Mouse (Mus musculus) liver, embryonic 16.5 days (tissue): ENCODE data around the gene Pgam1. TPM values are rescaled to one million over a fixed set of nuclear protein-coding genes. Genes with fewer than 3 reads are reported as not detected.
"Not testable (repeated sequence)": the region's sequence is repeated elsewhere in the genome, so short reads cannot be mapped to it uniquely, and the experiment has no call there.

Source experiments
- ATAC-seq: fragments of 200-750 bp; cut with Nextera tagmentation; 2 replicates; pipeline ENCODE4 v1.8.0; 2017; ENCODE audit warnings: low read depth, mild to moderate bottlenecking, moderate number of reproducible peaks, moderate library complexity
- H3K27ac ChIP-seq: fragments of 300-500 bp; sonication (generic); 2 replicates; pipeline ENCODE4 v1.5.1; 2014; ENCODE audit warnings: mild to moderate bottlenecking, low read length
- H3K27me3 ChIP-seq: fragments of 300-500 bp; sonication (generic); 2 replicates; pipeline ENCODE4 v1.6.1; 2014; ENCODE audit warnings: low read depth, low read length, mixed read lengths; ENCODE audit not compliant: control insufficient read depth, insufficient read depth
- H3K36me3 ChIP-seq: fragments of 300-500 bp; sonication (generic); 2 replicates; pipeline ENCODE4 v1.6.1; 2014; ENCODE audit warnings: mild to moderate bottlenecking; ENCODE audit not compliant: control insufficient read depth, insufficient read depth
- H3K4me1 ChIP-seq: fragments of 300-500 bp; sonication (generic); 2 replicates; pipeline ENCODE4 v1.6.1; 2014; ENCODE audit warnings: low read depth, low read length, mixed read lengths; ENCODE audit not compliant: control insufficient read depth
- H3K4me2 ChIP-seq: fragments of 300-500 bp; sonication (generic); 2 replicates; pipeline ENCODE4 v1.6.1; 2014; ENCODE audit warnings: low read depth, low read length, mixed read lengths
- H3K4me3 ChIP-seq: fragments of 300-500 bp; sonication (generic); 2 replicates; pipeline ENCODE4 v1.5.1; 2014; ENCODE audit warnings: low read depth, mild to moderate bottlenecking, low read length
- H3K9ac ChIP-seq: fragments of 300-500 bp; sonication (generic); 2 replicates; pipeline ENCODE4 v1.6.1; 2014; ENCODE audit warnings: low read depth, low read length
- H3K9me3 ChIP-seq: fragments of 300-500 bp; sonication (generic); replicated peaks from 2 replicates; pipeline ENCODE4 v1.6.1; 2016; ENCODE audit warnings: low read length; ENCODE audit not compliant: control insufficient read depth
- WGBS: fragments of 180-500 bp; shearing (Covaris S2); extraction: QIAGEN DNeasy Blood & Tissue Kit; methylation state at CpG from one replicate; pipeline ENCODE4 v1.1.7; 2014; ENCODE audit not compliant: insufficient replicate concordance; 5-methylcytosine and 5-hydroxymethylcytosine counted together
- polyA plus RNA-seq: library from polyadenylated mRNA; unstranded; fragments of >200 nt; fragmentation: Nextera tagmentation; extraction: Ambion mirVana; gene quantifications from 2 replicates; pipeline ENCODE4 v1.2.1, GENCODE M21; 2015

Pgam1 gene
- polyA plus RNA-seq, 1 experiment from 2014 or later = 408 TPM

DNA sequence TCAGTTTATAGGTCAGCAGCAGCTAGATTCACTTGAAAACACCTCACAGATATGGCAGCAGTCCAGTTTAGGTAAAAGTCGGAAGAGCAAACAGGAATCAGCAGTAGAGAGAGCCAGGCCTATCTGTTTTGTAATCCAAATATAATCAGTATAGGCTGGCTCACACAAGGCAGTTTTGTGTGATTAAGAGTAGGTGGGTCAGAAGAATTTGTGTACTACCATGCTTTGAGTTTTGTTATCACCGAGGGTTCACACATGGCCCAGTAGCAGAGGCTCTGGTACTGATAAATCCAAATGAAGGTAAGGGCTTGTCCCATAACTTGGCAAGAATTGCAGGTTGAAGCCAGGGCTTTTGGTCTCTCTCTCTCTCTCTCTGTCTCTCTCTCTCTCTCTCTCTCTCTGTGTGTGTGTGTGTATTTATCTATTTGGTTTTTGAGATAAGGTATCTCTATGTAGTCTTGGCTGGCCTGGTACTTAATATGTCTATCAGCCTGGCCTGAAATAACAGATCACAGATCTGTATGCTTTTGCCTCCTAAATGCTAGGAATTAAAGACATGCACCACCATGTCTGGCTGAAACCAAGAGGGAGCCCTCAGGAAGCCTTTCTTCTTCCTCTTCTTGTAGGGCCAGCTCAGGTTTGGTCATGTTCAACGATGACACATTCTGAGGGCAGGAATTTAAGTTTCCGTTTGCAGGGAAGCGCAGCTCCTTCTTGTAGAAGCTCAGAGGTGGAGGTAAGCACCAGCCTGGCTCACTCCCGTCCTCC lies 5.2 kb upstream of the Pgam1 start:
- WGBS = 14% methylated on average over 6 of the region's 6 CpGs
- H3K9ac ChIP-seq = peak overlapping the region; percentile 41
- peak; percentile 78 for ATAC-seq

DNA sequence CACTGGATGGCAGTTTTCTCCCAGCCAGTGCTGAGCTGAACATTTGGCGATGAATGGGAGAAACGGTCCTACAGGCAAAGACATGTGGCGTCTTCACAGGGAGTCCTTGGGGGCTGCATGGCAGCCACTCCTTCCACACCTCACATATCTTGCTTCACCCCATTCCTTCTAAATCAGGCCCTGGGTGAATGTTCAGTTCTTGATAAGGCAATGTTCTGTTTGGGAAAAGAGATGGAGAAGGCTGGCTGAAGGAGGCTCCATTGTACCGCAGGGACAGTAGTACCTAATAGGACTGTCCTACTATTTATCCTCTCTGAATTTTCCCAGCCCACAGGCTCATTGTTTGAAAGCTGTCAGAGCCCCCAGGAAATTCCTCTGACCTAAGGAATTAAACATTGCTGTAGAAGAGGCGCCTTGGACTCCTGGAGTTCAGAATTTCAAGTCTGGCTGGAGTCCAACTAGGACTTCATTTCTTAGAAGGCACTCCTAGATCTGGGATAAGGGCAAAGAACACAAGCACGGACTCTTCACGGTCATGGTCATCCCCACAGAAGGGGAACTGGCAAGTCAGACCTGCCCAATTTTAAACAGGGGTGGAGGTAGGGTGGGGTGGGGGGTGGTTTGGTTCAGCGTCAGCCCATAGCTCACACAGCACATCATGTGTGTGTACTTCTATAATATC lies 4.5 kb upstream of the Pgam1 start:
- peak; percentile 17; the same call in 1 of the 2 replicates for ATAC-seq
- Histone ChIP-seq H3K9ac (peak overlapping the region; percentile 41), H3K9me3 (no peaks in the 10 kb centered on the region), H3K4me2 (peak overlapping the region; percentile 56), H3K4me1 (peaks cover 42% of the 10 kb centered on the region), H3K4me3 (peak overlapping the region; percentile 1), H3K27me3 (no peaks in the 10 kb centered on the region), H3K27ac (peak overlapping the region; percentile 93), H3K36me3 (no peaks in the 10 kb centered on the region)
- 31% methylated on average over 8 of the region's 8 CpGs for WGBS

More for the DNA sequence above, 5.2 kb upstream of the Pgam1 start:
- peaks cover 46% of the 10 kb centered on the region for H3K4me1 ChIP-seq
- H3K36me3 ChIP-seq = no peaks in the 10 kb centered on the region
- peak overlapping the region; percentile 56 for H3K4me2 ChIP-seq
- peak overlapping the region; percentile 1 for H3K4me3 ChIP-seq
- peak overlapping the region; percentile 93 for H3K27ac ChIP-seq
- H3K9me3 ChIP-seq = no peaks in the 10 kb centered on the region
- H3K27me3 ChIP-seq = no peaks in the 10 kb centered on the region

DNA sequence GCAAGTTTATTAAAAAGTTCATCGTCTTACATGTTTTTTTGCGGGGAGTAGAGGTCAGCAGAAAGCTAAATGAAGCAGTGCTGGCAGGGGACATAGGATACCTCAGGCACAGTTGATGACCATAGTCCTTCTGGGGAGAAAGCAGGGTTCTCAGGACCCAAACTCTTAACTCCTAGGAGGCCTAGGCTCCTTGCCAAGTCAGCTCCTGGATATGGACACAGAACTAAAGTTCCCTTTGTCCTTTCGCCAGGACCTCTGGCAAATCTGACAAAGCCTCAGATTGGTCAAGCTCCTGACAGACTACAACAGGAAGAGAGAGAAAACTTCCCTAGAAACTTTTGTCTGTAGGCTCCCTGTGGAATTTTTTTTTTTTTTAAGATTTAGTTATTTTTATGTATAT lies 3.0 kb upstream of the Pgam1 start:
- Histone ChIP-seq H3K9ac (no peak overlapping the region), H3K4me3 (no peak overlapping the region), H3K9me3 (no peaks in the 10 kb centered on the region), H3K27ac (no peak overlapping the region), H3K27me3 (no peaks in the 10 kb centered on the region), H3K4me2 (no peak overlapping the region), H3K4me1 (peaks cover 52% of the 10 kb centered on the region), H3K36me3 (no peaks in the 10 kb centered on the region)
- ATAC-seq = no peak
- 88% methylated on average over 3 of the region's 3 CpGs for WGBS

DNA sequence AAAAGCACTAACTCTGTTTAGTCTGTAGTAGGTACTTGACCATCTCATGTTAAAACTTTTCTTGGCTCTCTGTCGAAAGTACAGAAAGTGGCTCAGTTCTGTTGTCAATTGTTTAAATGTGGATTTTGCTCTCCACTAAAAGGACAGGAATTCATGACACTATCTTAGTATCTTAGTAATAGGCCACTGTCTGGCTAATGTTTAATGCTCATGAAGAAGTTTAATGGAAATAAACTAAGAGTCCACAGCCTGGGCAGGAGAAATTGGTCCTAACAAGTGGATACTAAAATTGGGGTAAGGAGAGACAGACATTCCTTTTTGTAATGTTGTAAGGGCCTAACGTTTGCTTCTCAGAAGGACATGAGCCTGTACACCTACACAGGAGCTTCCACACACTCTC lies 1.3 kb upstream of the Pgam1 start:
- Histone ChIP-seq H3K36me3 (no peaks in the 10 kb centered on the region; the same call in 1 of the 2 replicates), H3K9me3 (no peaks in the 10 kb centered on the region), H3K4me2 (no peak overlapping the region), H3K4me3 (no peak overlapping the region), H3K27ac (peak overlapping the region; percentile 94), H3K9ac (no peak overlapping the region), H3K27me3 (no peaks in the 10 kb centered on the region), H3K4me1 (peaks cover 54% of the 10 kb centered on the region)
- WGBS = 83% methylated on average over 2 of the region's 2 CpGs
- no peak for ATAC-seq

DNA sequence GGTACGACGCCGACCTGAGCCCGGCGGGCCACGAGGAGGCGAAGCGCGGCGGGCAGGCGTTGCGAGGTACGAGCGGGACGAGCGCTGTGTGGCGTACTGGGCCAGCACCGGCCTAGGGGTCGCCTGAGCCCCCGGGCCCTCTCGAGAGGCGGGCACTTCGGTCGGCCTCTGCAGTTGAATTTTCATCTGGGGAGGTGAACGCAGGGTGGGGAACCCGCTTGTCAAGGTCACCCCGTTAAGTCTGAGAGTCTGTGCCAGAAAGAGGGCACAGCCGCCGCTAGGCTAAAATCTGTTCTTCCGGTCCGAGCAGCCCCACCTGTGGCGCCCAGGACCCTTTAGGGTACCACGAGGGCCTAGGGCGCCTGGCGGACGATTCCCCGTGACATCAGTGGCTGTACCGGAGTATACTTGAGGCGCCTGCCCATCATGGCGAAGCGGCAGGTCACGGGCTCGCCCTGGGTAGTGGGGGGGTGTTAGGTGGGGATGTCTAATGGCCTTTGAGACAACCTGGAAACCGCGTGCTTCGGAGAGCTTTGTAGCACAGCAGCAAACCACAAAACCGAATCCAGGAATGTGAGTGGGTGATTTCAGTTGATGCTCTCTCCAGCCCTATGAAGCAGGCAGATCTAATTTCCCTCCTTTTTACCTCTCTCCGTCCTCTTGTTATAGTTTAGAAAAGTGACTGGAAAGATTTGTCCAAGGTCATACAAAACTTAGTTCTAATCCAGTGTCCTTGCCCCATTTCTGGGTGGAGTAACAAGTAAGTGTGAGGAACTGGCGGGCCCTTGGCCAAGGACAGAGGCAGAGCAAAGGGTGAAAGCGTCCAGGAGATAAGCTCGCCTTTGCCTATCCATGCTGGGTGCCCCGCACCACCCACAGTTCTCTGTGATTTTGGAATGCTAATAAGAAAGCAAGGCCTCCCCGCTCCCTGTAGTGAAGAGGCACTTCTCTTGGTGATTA lies 678 bp downstream of the Pgam1 start:
- H3K9ac ChIP-seq = peak overlapping the region; percentile 95
- peak overlapping the region; percentile 93 for H3K4me2 ChIP-seq
- H3K27me3 ChIP-seq = no peaks in the 10 kb centered on the region
- H3K4me3 ChIP-seq = peak overlapping the region; percentile 92
- ATAC-seq = peak; percentile 20
- peaks cover 34% of the 10 kb centered on the region for H3K4me1 ChIP-seq
- no peaks in the 10 kb centered on the region for H3K9me3 ChIP-seq
- H3K27ac ChIP-seq = peak overlapping the region; percentile 91
- H3K36me3 ChIP-seq = peaks cover 17% of the 10 kb centered on the region
- WGBS = under 1% methylated on average over 53 of the region's 53 CpGs

DNA sequence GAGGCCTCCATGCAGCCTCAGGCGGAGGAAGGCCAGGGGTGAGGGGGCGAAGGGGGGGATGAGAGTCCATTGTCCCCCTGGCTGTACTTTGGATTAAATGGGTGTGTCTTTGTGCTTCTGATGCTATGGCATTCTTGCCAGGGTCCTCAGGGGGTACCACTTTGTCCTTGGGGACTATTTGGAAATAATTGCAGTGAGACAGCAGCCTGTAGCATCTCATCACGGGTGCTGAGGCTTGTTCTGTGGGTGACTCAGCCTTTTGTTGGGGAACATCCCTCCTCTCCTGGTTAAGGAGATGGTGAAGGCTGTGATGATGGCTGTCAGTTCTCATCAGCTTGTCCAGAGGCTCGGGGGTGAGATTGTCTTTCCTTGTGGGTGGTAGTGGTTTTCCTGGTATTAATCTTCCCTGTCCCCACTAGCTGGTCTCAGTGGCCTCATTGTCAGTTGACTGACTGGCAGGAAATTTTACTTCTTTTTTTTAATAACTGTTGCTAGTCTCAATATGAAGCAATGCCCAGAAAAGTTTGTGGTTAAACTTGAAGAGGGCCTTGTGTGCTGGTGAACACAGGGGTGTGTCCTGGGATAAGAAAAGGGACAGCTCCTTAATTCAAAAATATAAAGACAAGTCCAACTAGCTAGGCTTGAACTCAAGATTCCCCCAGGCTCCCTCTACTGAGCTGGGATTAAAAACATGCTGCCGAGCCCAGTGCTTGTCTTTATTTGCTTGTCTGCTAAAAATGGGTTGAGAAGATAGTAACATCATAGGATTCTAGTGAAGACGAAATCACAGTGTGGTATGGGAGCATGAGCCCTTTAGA lies 2.3 kb downstream of the Pgam1 start:
- H3K4me3 ChIP-seq = peak overlapping the region; percentile 92
- peaks cover 26% of the 10 kb centered on the region for H3K4me1 ChIP-seq
- no peaks in the 10 kb centered on the region for H3K27me3 ChIP-seq
- peak overlapping the region; percentile 93 for H3K4me2 ChIP-seq
- H3K9ac ChIP-seq = peak overlapping the region; percentile 95
- 40% methylated on average over 6 of the region's 6 CpGs for WGBS
- peaks cover 21% of the 10 kb centered on the region for H3K36me3 ChIP-seq
- no peak for ATAC-seq
- H3K9me3 ChIP-seq = no peaks in the 10 kb centered on the region
- peak overlapping the region; percentile 10 for H3K27ac ChIP-seq

DNA sequence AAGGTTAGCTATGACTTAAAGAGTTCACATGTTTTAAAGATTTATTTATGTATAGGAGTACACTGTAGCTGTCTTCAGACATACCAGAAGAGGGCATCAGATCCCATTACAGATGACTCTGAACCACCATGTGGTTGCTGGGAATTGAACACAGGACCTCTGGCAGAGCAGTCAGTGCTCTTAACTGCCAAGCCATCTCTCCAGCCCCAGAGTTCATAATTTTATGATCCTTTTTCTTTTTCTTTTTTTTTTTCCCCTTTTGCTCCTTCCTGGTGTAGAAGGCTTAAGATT lies 2.8 kb downstream of the Pgam1 start:
- H3K9ac ChIP-seq, H3K27ac ChIP-seq, H3K4me3 ChIP-seq, H3K27me3 ChIP-seq, ATAC-seq, H3K9me3 ChIP-seq: not testable (repeated sequence)
- peaks cover 26% of the 10 kb centered on the region for H3K4me1 ChIP-seq
- peaks cover 24% of the 10 kb centered on the region for H3K36me3 ChIP-seq
- H3K4me2 ChIP-seq = peak overlapping the region; percentile 93

DNA sequence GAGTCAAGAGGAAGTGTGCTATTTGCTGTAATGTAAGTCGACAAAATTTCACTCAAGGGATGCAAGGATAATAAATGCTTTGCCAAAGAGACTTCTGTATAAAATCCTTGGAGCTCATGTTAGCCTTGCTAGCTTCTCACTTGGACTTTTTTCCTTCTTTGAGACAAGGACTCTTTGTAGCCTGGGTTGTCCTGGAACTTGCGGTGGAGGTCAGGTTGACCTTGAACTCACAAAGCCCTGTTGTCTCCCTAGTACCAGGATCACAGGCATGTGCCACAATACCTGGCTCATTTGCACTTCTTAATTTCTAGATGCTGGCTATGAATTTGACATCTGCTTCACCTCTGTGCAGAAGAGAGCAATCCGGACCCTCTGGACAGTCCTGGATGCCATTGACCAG lies 3.6 kb downstream of the Pgam1 start:
- H3K4me2 ChIP-seq = no peak overlapping the region

More for the DNA sequence above, 3.6 kb downstream of the Pgam1 start:
- ATAC-seq = no peak
- H3K9me3 ChIP-seq = no peaks in the 10 kb centered on the region
- no peak overlapping the region for H3K4me3 ChIP-seq
- WGBS = 80% methylated on average over 3 of the region's 3 CpGs
- H3K4me1 ChIP-seq = peaks cover 26% of the 10 kb centered on the region
- no peak overlapping the region for H3K27ac ChIP-seq
- H3K9ac ChIP-seq = no peak overlapping the region
- H3K27me3 ChIP-seq = no peaks in the 10 kb centered on the region
- H3K36me3 ChIP-seq = peaks cover 26% of the 10 kb centered on the region
